ENCODE assay signal across 30 mouse cellular contexts in the genomic region with DNA sequence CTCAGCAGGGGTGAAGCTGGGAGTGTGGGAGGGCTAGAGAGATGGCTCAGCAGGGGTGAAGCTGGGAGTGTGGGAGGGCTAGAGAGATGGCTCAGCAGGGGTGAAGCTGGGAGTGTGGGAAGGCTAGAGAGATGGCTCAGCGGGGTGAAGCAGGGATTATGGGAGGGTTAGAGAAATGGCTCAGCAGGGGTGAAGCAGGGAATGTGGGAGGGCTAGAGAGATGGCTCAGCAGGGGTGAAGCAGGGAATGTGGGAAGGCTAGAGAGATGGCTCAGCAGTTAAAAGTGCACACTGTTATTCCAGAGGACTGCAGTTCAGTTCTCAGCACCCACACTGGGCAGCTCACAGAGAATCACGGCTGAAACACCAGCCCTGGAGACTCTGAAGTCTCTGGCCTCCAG. TPM values are rescaled to one million over a fixed set of nuclear protein-coding genes. Genes with fewer than 3 reads are reported as not detected.
"Had no signal": no experiment of that assay in that cellular context is flagged by ENCODE, and none has a peak within 500 bp of the region (broad histone marks: within the 10 kb centered on the region; RNA-seq: fewer than 3 reads in every experiment).

No protein-coding gene starts in this region.

- ATAC-seq: hindbrain, embryonic 16.5 days; intestine, embryonic 15.5 days; intestine, postnatal 0 days had no signal

- H3K36me3 ChIP-seq: heart, embryonic 10.5 days; heart, embryonic 12.5 days; hindbrain, embryonic 10.5 days; hindbrain, embryonic 12.5 days; intestine, embryonic 15.5 days; kidney, embryonic 15.5 days; limb, embryonic 13.5 days; limb, embryonic 15.5 days; liver, embryonic 13.5 days had no signal

- H3K27ac ChIP-seq: gastrocnemius, adult 2 months; heart, embryonic 10.5 days; hindbrain, embryonic 10.5 days; hindbrain, embryonic 12.5 days; hindbrain, embryonic 14.5 days; intestine, embryonic 15.5 days; kidney, embryonic 15.5 days; limb, embryonic 13.5 days; limb, embryonic 15.5 days; liver, embryonic 13.5 days had no signal

- H3K4me3 ChIP-seq: gastrocnemius, adult 2 months; heart, embryonic 10.5 days; heart, embryonic 12.5 days; hindbrain, embryonic 10.5 days; hindbrain, embryonic 12.5 days; intestine, embryonic 15.5 days; kidney, embryonic 15.5 days; limb, embryonic 13.5 days; limb, embryonic 15.5 days; liver, embryonic 13.5 days had no signal

- H3K4me1 ChIP-seq: intestine, embryonic 15.5 days; limb, embryonic 13.5 days; limb, embryonic 15.5 days had no signal

- DNase-seq: gastrocnemius, adult 2 months; gastrocnemius, postnatal 10 days; gastrocnemius, postnatal 25 days; heart, adult 18-20 months; heart, postnatal 10 days; heart, postnatal 4 days; kidney, adult 18-20 months; kidney, adult 8-10 months; kidney, postnatal 10 days; kidney, postnatal 25 days; layer of hippocampus, adult 9-11 months; layer of hippocampus, postnatal 36 days; left cerebral cortex, postnatal 4 days had no signal

- H3K9me3 ChIP-seq: heart, embryonic 10.5 days; heart, embryonic 12.5 days; hindbrain, embryonic 10.5 days; hindbrain, embryonic 12.5 days; intestine, embryonic 15.5 days; kidney, embryonic 15.5 days; limb, embryonic 13.5 days; limb, embryonic 15.5 days; liver, embryonic 13.5 days had no signal

- H3K9ac ChIP-seq: heart, embryonic 12.5 days; hindbrain, embryonic 12.5 days; hindbrain, embryonic 14.5 days; intestine, embryonic 15.5 days; kidney, embryonic 15.5 days; limb, embryonic 13.5 days; limb, embryonic 15.5 days; liver, embryonic 13.5 days had no signal

- H3K27me3 ChIP-seq: heart, embryonic 12.5 days; hindbrain, embryonic 12.5 days; intestine, embryonic 15.5 days; kidney, embryonic 15.5 days; limb, embryonic 13.5 days; limb, embryonic 15.5 days; liver, embryonic 13.5 days had no signal

RNA-seq across cellular contexts. Expression of a gene that starts 53.6 kb away (rescaled TPM):
- total RNA-seq: gastrocnemius, adult 2 months; gastrocnemius, postnatal 10 days; gastrocnemius, postnatal 25 days; granulocyte monocyte progenitor cell, adult 5-6 weeks; heart, postnatal 10 days; heart, postnatal 25 days; heart, postnatal 4 days; liver, adult 2 months had no signal
- polyA plus RNA-seq: heart, embryonic 10.5 days; inflammation-experienced regulatory T-cells, adult 6 months; intestine, postnatal 0 days; large intestine, adult 2 months; liver, adult 2 months; liver, embryonic 13.5 days had no signal
